Mouse (Mus musculus): Measurements from ENCODE around the gene Trim46. TPM values are rescaled to one million over a fixed set of nuclear protein-coding genes. Genes with fewer than 3 reads are reported as not detected.
A peak's percentile ranks its signal among the peaks of the same experiment; 100 is the strongest.
"Not testable (repeated sequence)": the region's sequence is repeated elsewhere in the genome, so short reads cannot be mapped to it uniquely, and the experiment has no call there.

Trim46 gene
- polyA plus RNA-seq, 1 experiment from 2014 or later = 1.7 TPM

GRCm38 (mm10) chr3:89218271-89218670, 27.8 kb downstream of the Trim46 start:
- Histone ChIP-seq H3K36me3 (ENCODE audit: control insufficient read depth, insufficient read depth, low read length) (no peaks in the 10 kb centered on the region), H3K9ac (ENCODE audit: low read depth, low read length) (no peak overlapping the region), H3K4me1 (replicated peaks; ENCODE audit: control insufficient read depth, insufficient read depth, low read length) (peaks cover 18% of the 10 kb centered on the region), H3K4me3 (ENCODE audit: low read depth, low read length) (no peak overlapping the region), H3K4me2 (no peak overlapping the region), H3K27me3 (replicated peaks; ENCODE audit: control insufficient read depth, insufficient read depth, low read length) (no peaks in the 10 kb centered on the region; the same call in 1 of the 2 replicates), H3K9me3 (ENCODE audit: control insufficient read depth, low read length) (no peaks in the 10 kb centered on the region), H3K27ac (ENCODE audit: low read depth, low read length) (no peak overlapping the region)
- ATAC-seq (replicated peaks; ENCODE audit: low FRiP score) = no peak
- WGBS = 78% methylated on average over 1 of the region's 1 CpGs
- DNase-seq (ENCODE audit: low spot score) = no peak

- not testable (repeated sequence) for DNase-seq (ENCODE audit: low spot score); H3K4me3 ChIP-seq (ENCODE audit: low read depth, low read length); H3K4me2 ChIP-seq; H3K9me3 ChIP-seq (ENCODE audit: control insufficient read depth, low read length); H3K27ac ChIP-seq (ENCODE audit: low read depth, low read length); H3K36me3 ChIP-seq (ENCODE audit: control insufficient read depth, insufficient read depth, low read length); ATAC-seq (replicated peaks; ENCODE audit: low FRiP score); H3K9ac ChIP-seq (ENCODE audit: low read depth, low read length); H3K27me3 ChIP-seq (replicated peaks; ENCODE audit: control insufficient read depth, insufficient read depth, low read length)
- H3K4me1 ChIP-seq (replicated peaks; ENCODE audit: control insufficient read depth, insufficient read depth, low read length) = peaks cover 27% of the 10 kb centered on the region
- 60% methylated on average over 7 of the region's 7 CpGs for WGBS
These were observed 29.7 kb downstream of the Trim46 start for GRCm38 (mm10) chr3:89216407-89216806.

- peaks cover 27% of the 10 kb centered on the region for H3K4me1 ChIP-seq (replicated peaks; ENCODE audit: control insufficient read depth, insufficient read depth, low read length)
- H3K27me3 ChIP-seq (replicated peaks; ENCODE audit: control insufficient read depth, insufficient read depth, low read length) = no peaks in the 10 kb centered on the region; the same call in 1 of the 2 replicates
- H3K36me3 ChIP-seq (ENCODE audit: control insufficient read depth, insufficient read depth, low read length) = no peaks in the 10 kb centered on the region
- no peak overlapping the region for H3K27ac ChIP-seq (ENCODE audit: low read depth, low read length)
- WGBS = 0% methylated on average over 6 of the region's 6 CpGs
- H3K4me2 ChIP-seq = peak overlapping the region; percentile 91
- H3K4me3 ChIP-seq (ENCODE audit: low read depth, low read length) = peak overlapping the region; percentile 71
- H3K9ac ChIP-seq (ENCODE audit: low read depth, low read length) = no peak overlapping the region
- DNase-seq (ENCODE audit: low spot score) (peak; percentile 74), ATAC-seq (replicated peaks; ENCODE audit: low FRiP score) (peak; percentile 30; the same call in 1 of the 2 replicates)
- no peaks in the 10 kb centered on the region for H3K9me3 ChIP-seq (ENCODE audit: control insufficient read depth, low read length)
These were observed 30.3 kb downstream of the Trim46 start for GRCm38 (mm10) chr3:89215853-89216252.

- Histone ChIP-seq H3K4me2 (peak within 1 kb of the TSS; percentile 91), H3K27ac (ENCODE audit: low read depth, low read length) (peak within 1 kb of the TSS; percentile 82), H3K27me3 (replicated peaks; ENCODE audit: control insufficient read depth, insufficient read depth, low read length) (no peaks in the 10 kb centered on the region; the same call in 1 of the 2 replicates), H3K4me3 (ENCODE audit: low read depth, low read length) (peak within 1 kb of the TSS; percentile 71), H3K9ac (ENCODE audit: low read depth, low read length) (peak within 1 kb of the TSS; percentile 72), H3K36me3 (ENCODE audit: control insufficient read depth, insufficient read depth, low read length) (0 out of 2 replicates have a peak, but pooled peaks cover 8% of the 10 kb centered on the region), H3K4me1 (replicated peaks; ENCODE audit: control insufficient read depth, insufficient read depth, low read length) (peaks cover 27% of the 10 kb centered on the region), H3K9me3 (ENCODE audit: control insufficient read depth, low read length) (no peaks in the 10 kb centered on the region)
- no peak for DNase-seq (ENCODE audit: low spot score)
- ATAC-seq (replicated peaks; ENCODE audit: low FRiP score) = no peak
- 2% methylated on average over 19 of the region's 19 CpGs for WGBS
These were observed 31.3 kb downstream of the Trim46 start, which contains the start of gene Thbs3 for GRCm38 (mm10) chr3:89214681-89215411. Gene Thbs3, plus strand, starts transcription at chr3:89215180.

- H3K4me2 ChIP-seq = peak overlapping the region; percentile 91
- DNase-seq (ENCODE audit: low spot score) (peak; percentile 92), ATAC-seq (replicated peaks; ENCODE audit: low FRiP score) (peak; percentile 86)
- no peaks in the 10 kb centered on the region for H3K9me3 ChIP-seq (ENCODE audit: control insufficient read depth, low read length)
- H3K27me3 ChIP-seq (replicated peaks; ENCODE audit: control insufficient read depth, insufficient read depth, low read length) = no peaks in the 10 kb centered on the region; the same call in 1 of the 2 replicates
- peak overlapping the region; percentile 72 for H3K9ac ChIP-seq (ENCODE audit: low read depth, low read length)
- peak overlapping the region; percentile 82 for H3K27ac ChIP-seq (ENCODE audit: low read depth, low read length)
- under 1% methylated on average over 66 of the region's 69 CpGs for WGBS
- H3K4me3 ChIP-seq (ENCODE audit: low read depth, low read length) = peak overlapping the region; percentile 71
- H3K4me1 ChIP-seq (replicated peaks; ENCODE audit: control insufficient read depth, insufficient read depth, low read length) = peaks cover 25% of the 10 kb centered on the region
- H3K36me3 ChIP-seq (ENCODE audit: control insufficient read depth, insufficient read depth, low read length) = peaks cover 15% of the 10 kb centered on the region
These were observed 32.1 kb downstream of the Trim46 start for GRCm38 (mm10) chr3:89213803-89214530.

- H3K36me3 ChIP-seq (ENCODE audit: control insufficient read depth, insufficient read depth, low read length) = peaks cover 31% of the 10 kb centered on the region
- whole genome bisulfite sequencing = 81% methylated on average over 7 of the region's 7 CpGs
- no peak overlapping the region for H3K27ac ChIP-seq (ENCODE audit: low read depth, low read length)
These were observed 35.4 kb downstream of the Trim46 start for GRCm38 (mm10) chr3:89210731-89211130.

GRCm38 (mm10) chr3:89210162-89210561, 35.9 kb downstream of the Trim46 start:
- no peaks in the 10 kb centered on the region for H3K27me3 ChIP-seq (replicated peaks; ENCODE audit: control insufficient read depth, insufficient read depth, low read length)
- H3K9ac ChIP-seq (ENCODE audit: low read depth, low read length) = no peak overlapping the region
- no peak overlapping the region for H3K4me2 ChIP-seq
- H3K36me3 ChIP-seq (ENCODE audit: control insufficient read depth, insufficient read depth, low read length) = peaks cover 33% of the 10 kb centered on the region
- H3K4me3 ChIP-seq (ENCODE audit: low read depth, low read length) = no peak overlapping the region
- H3K9me3 ChIP-seq (ENCODE audit: control insufficient read depth, low read length) = no peaks in the 10 kb centered on the region
- no peak overlapping the region for H3K27ac ChIP-seq (ENCODE audit: low read depth, low read length)
- WGBS = 85% methylated on average over 13 of the region's 13 CpGs
- peaks cover 18% of the 10 kb centered on the region for H3K4me1 ChIP-seq (replicated peaks; ENCODE audit: control insufficient read depth, insufficient read depth, low read length)
- ATAC-seq (replicated peaks; ENCODE audit: low FRiP score) (no peak), DNase-seq (ENCODE audit: low spot score) (no peak)

More at GRCm38 (mm10) chr3:89210731-89211130, 35.4 kb downstream of the Trim46 start:
- DNase-seq (ENCODE audit: low spot score) = no peak
- Histone ChIP-seq H3K4me1 (replicated peaks; ENCODE audit: control insufficient read depth, insufficient read depth, low read length) (peaks cover 24% of the 10 kb centered on the region), H3K27me3 (replicated peaks; ENCODE audit: control insufficient read depth, insufficient read depth, low read length) (no peaks in the 10 kb centered on the region; the same call in 1 of the 2 replicates), H3K4me3 (ENCODE audit: low read depth, low read length) (no peak overlapping the region), H3K9ac (ENCODE audit: low read depth, low read length) (no peak overlapping the region), H3K9me3 (ENCODE audit: control insufficient read depth, low read length) (no peaks in the 10 kb centered on the region), H3K4me2 (no peak overlapping the region)
- no peak for ATAC-seq (replicated peaks; ENCODE audit: low FRiP score)

GRCm38 (mm10) chr3:89209731-89210130, 36.4 kb downstream of the Trim46 start:
- WGBS = 91% methylated on average over 7 of the region's 7 CpGs
- Histone ChIP-seq H3K27me3 (replicated peaks; ENCODE audit: control insufficient read depth, insufficient read depth, low read length) (no peaks in the 10 kb centered on the region), H3K27ac (ENCODE audit: low read depth, low read length) (no peak overlapping the region), H3K4me2 (no peak overlapping the region), H3K36me3 (ENCODE audit: control insufficient read depth, insufficient read depth, low read length) (peaks cover 36% of the 10 kb centered on the region), H3K9ac (ENCODE audit: low read depth, low read length) (no peak overlapping the region), H3K4me1 (replicated peaks; ENCODE audit: control insufficient read depth, insufficient read depth, low read length) (peaks cover 14% of the 10 kb centered on the region), H3K9me3 (ENCODE audit: control insufficient read depth, low read length) (no peaks in the 10 kb centered on the region), H3K4me3 (ENCODE audit: low read depth, low read length) (no peak overlapping the region)
- DNase-seq (ENCODE audit: low spot score) (no peak), ATAC-seq (replicated peaks; ENCODE audit: low FRiP score) (no peak)

All from liver, embryonic 11.5 days (tissue).